Mouse (Mus musculus) hindbrain, postnatal 0 days (tissue): Measurements from ENCODE around the gene Ppp1r3e. TPM values are rescaled to one million over a fixed set of nuclear protein-coding genes. Genes with fewer than 3 reads are reported as not detected.

Source experiments
- ATAC-seq: fragments of 200-750 bp; cut with Nextera tagmentation; 2 replicates; pipeline ENCODE4 v1.8.0; 2017; ENCODE audit warnings: mild to moderate bottlenecking, moderate TSS enrichment, moderate library complexity
- DNase-seq: peaks from one replicate; pipeline ENCODE4 v3.0.0-alpha.2; 2015; ENCODE audit warnings: low spot score
- H3K27ac ChIP-seq: fragments of 300-500 bp; sonication (generic); 2 replicates; pipeline ENCODE4 v1.5.1; 2014; ENCODE audit warnings: mild to moderate bottlenecking
- H3K27me3 ChIP-seq: fragments of 300-500 bp; sonication (generic); 2 replicates; pipeline ENCODE4 v1.6.1; 2014; ENCODE audit warnings: low read length, mixed read lengths; ENCODE audit not compliant: insufficient read depth
- H3K36me3 ChIP-seq: fragments of 300-500 bp; sonication (generic); 2 replicates; pipeline ENCODE4 v1.6.1; 2014; ENCODE audit warnings: low read length, mixed read lengths; ENCODE audit not compliant: insufficient read depth
- H3K4me1 ChIP-seq: fragments of 300-500 bp; sonication (generic); 2 replicates; pipeline ENCODE4 v1.6.1; 2014; ENCODE audit warnings: antibody characterized with exemption, low read length, mixed read lengths; ENCODE audit not compliant: insufficient read depth
- H3K4me2 ChIP-seq: fragments of 300-500 bp; sonication (generic); 2 replicates; pipeline ENCODE4 v1.6.1; 2014; ENCODE audit warnings: low read depth, mild to moderate bottlenecking, low read length, moderate library complexity, mixed read lengths
- H3K4me3 ChIP-seq: fragments of 300-500 bp; sonication (generic); 2 replicates; pipeline ENCODE4 v1.5.1; 2014; ENCODE audit warnings: low read length
- H3K9ac ChIP-seq: fragments of 300-500 bp; sonication (generic); replicated peaks from 2 replicates; pipeline ENCODE4 v1.6.1; 2014; ENCODE audit warnings: mild to moderate bottlenecking, low read length, moderate library complexity, mixed read lengths
- H3K9me3 ChIP-seq: fragments of 300-500 bp; sonication (generic); 2 replicates; pipeline ENCODE4 v1.6.1; 2016; ENCODE audit warnings: low read length, mixed read lengths
- CTCF ChIP-seq: IDR thresholded peaks from 2 replicates; pipeline ENCODE4 v1.5.1; 2016; ENCODE audit warnings: antibody characterized with exemption, control low read depth, low read depth
- WGBS: fragments of 180-500 bp; shearing (Covaris S2); extraction: QIAGEN DNeasy Blood & Tissue Kit; methylation state at CpG from one replicate; pipeline ENCODE4 v1.1.7; 2014; 5-methylcytosine and 5-hydroxymethylcytosine counted together
- polyA plus RNA-seq: library from polyadenylated mRNA; unstranded; fragments of >200 nt; fragmentation: Nextera tagmentation; extraction: Ambion mirVana; gene quantifications from 2 replicates; pipeline ENCODE4 v1.2.1, GENCODE M21; 2015
- total RNA-seq: library from RNA; depleted of rRNA; stranded (reverse); fragments of >200 nt; gene quantifications from 2 replicates; pipeline ENCODE4 v1.2.3, GENCODE M21; 2014

Ppp1r3e gene
- total and polyA plus RNA-seq, 2 experiments from 2014 or later = 4.0 to 21.3 TPM

DNA sequence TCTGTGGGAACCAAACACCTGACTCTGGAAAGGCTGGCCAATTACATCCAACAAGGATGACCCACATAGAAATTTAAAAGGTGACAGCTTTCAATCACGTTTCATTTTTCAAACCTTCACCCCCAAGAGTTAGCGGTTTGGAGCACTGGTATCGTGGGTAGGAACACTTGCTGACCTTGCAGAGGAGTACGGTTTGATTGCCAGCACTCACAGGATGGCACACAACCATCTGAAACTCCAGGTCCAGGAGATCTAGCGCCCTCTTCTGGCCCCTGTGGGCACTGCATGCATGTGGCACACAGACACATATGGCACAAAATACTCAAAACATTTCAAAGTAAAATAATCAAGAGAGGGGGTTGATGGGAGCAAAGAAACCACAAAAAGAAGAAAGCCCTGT lies 10.4 kb downstream of the Ppp1r3e start:
- DNase-seq (no peak), ATAC-seq (no peak)
- H3K9ac ChIP-seq = no peak overlapping the region
- H3K27me3 ChIP-seq = no peaks in the 10 kb centered on the region
- H3K4me2 ChIP-seq = no peak overlapping the region
- no peaks in the 10 kb centered on the region for H3K9me3 ChIP-seq
- no peak overlapping the region for H3K27ac ChIP-seq
- WGBS = 65% methylated on average over 5 of the region's 5 CpGs
- H3K4me1 ChIP-seq = no peaks in the 10 kb centered on the region; the same call in 1 of the 2 replicates
- no peaks in the 10 kb centered on the region for H3K36me3 ChIP-seq
- peak; percentile 54 for TF ChIP-seq CTCF
- H3K4me3 ChIP-seq = no peak overlapping the region

DNA sequence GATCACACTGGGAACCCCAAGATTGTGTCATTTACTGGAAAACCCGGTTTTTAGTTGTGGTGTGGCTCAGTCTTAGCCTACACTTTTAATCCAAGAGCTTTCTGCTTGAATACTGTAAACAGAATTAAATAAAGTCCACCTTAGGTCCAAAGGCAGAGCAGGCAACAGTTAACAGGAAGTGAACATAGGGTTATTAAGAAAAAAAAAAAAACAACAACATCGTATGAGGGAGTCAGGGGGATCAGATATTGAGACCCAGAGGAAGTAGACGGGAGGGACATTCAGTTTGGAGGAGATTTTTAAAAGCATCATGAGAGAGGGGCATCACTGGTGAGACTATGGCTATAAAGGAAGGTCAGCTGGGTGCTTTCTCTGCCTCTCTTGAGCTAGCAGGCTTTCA lies 11.1 kb downstream of the Ppp1r3e start:
- Histone ChIP-seq H3K9ac (no peak overlapping the region), H3K4me1 (no peaks in the 10 kb centered on the region; the same call in 1 of the 2 replicates), H3K27me3 (no peaks in the 10 kb centered on the region), H3K4me2 (no peak overlapping the region), H3K36me3 (no peaks in the 10 kb centered on the region), H3K4me3 (no peak overlapping the region), H3K9me3 (no peaks in the 10 kb centered on the region), H3K27ac (no peak overlapping the region)
- DNase-seq (no peak), ATAC-seq (no peak)
- 72% methylated on average over 3 of the region's 3 CpGs for WGBS
- no peak for TF ChIP-seq CTCF

DNA sequence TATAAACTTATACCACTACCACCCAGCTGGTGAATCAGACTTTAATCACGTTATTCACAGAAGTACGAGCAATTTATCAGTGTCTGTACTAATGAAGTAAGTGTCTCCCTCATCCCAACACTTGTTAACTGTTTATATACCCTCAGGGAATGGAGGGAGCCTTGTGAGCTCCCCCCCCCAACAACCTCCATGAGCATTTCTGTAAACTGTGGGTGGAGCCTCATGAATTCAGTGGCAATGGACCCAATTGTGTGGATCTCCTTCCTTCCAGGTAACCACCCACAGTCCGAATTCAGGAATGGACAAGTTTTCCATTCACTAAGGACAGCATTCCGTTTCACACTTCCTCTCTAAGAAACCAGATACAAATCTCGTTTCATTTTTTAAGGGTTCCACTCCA lies 11.7 kb downstream of the Ppp1r3e start:
- Histone ChIP-seq H3K36me3 (no peaks in the 10 kb centered on the region), H3K4me2 (no peak overlapping the region), H3K9me3 (no peaks in the 10 kb centered on the region), H3K4me1 (no peaks in the 10 kb centered on the region; the same call in 1 of the 2 replicates), H3K27ac (no peak overlapping the region), H3K27me3 (no peaks in the 10 kb centered on the region), H3K9ac (no peak overlapping the region), H3K4me3 (no peak overlapping the region)
- no peak for DNase-seq
- TF ChIP-seq CTCF = no peak
- WGBS = 82% methylated on average over 5 of the region's 5 CpGs
- ATAC-seq = no peak

DNA sequence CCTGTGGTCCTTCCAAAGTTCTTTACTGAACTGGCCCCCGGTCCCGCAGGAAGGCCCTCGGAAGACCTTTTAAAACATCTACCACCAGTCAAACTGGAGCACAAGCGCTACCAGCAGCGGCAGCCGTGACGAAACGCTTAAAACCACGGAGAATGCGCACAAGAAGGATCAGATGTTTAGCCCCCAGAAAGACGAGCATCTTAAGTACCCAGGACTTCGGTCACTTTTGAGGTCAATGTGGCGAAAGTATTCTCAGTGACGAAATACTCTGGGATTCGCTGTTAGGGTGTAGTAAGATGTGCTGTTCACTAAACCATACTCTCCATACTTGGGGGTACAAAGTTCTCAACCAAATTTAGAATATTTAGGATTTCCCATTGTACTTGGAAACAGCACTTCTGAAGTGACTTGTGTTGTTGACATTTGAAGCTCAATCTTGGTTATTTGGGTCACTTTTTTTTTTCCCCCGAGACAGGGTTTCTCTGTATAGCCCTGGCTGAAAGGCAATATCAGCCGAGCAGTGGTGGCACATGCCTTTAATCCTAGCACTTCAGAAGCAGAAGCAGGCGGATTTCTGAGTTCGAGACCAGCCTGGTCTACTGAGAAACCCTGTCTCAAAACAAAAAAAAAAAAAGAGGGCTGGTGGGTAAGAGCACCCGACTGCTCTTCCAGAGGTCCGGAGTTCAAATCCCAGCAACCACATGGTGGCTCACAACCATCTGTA lies 12.9 kb downstream of the Ppp1r3e start:
- Histone ChIP-seq H3K27me3 (no peaks in the 10 kb centered on the region), H3K4me3 (peak overlapping the region; percentile 99), H3K9me3 (no peaks in the 10 kb centered on the region), H3K4me2 (peak overlapping the region; percentile 74), H3K9ac (peak overlapping the region; percentile 88), H3K4me1 (no peaks in the 10 kb centered on the region; the same call in 1 of the 2 replicates), H3K27ac (peak overlapping the region; percentile 83), H3K36me3 (no peaks in the 10 kb centered on the region)
- ATAC-seq (peak; percentile 22; the same call in 1 of the 2 replicates), DNase-seq (no peak)
- no peak for TF ChIP-seq CTCF
- WGBS = 18% methylated on average over 21 of the region's 21 CpGs

DNA sequence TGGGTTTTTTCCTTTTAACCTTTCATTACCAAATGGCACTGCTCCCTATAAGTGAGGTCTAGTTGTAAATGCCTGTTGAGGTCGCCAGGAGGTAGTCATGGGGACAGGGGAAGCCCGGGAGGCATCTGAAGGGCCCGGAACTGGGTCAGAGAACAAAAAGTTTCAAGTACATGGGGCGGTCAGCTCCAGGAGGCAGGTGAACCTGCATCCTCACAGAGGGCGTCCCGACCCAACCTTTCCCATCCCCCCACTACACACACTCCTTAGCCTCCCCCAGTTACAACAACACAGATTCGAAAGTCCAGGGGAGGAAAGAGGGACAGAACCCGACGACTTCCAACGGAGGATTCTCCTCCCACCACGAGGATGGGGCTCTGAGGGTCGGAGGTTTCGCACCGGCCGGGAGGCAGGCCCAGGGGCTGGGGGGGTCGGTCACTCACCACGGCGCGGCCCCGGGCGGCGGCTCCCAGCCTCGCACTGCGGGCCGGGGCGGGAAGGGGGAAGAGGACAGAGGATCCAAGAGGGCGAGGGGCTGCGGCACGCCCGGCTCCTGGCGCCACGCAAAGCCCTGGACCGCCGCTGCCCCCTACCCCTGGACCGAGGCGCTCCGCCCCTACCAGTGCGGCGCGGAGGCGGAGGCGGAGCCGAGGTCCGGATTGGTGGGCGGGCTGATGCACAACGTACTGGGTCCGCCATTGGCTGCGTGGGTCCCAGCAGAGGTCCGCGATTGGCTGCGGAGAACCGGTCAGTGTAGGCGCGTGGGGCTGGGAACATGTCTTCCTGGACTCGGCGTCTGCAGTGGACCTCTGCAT lies 13.6 kb downstream of the Ppp1r3e start:
- H3K4me1 ChIP-seq = no peaks in the 10 kb centered on the region; the same call in 1 of the 2 replicates
- peak overlapping the region; percentile 99 for H3K4me3 ChIP-seq
- peak overlapping the region; percentile 88 for H3K9ac ChIP-seq
- ATAC-seq (peak; percentile 100), DNase-seq (peak; percentile 96)
- H3K4me2 ChIP-seq = peak overlapping the region; percentile 74
- no peaks in the 10 kb centered on the region for H3K9me3 ChIP-seq
- no peaks in the 10 kb centered on the region for H3K36me3 ChIP-seq
- peak overlapping the region; percentile 83 for H3K27ac ChIP-seq
- TF ChIP-seq CTCF = peak; percentile 21; the same call in 1 of the 2 replicates
- no peaks in the 10 kb centered on the region for H3K27me3 ChIP-seq
- WGBS = under 1% methylated on average over 50 of the region's 56 CpGs

DNA sequence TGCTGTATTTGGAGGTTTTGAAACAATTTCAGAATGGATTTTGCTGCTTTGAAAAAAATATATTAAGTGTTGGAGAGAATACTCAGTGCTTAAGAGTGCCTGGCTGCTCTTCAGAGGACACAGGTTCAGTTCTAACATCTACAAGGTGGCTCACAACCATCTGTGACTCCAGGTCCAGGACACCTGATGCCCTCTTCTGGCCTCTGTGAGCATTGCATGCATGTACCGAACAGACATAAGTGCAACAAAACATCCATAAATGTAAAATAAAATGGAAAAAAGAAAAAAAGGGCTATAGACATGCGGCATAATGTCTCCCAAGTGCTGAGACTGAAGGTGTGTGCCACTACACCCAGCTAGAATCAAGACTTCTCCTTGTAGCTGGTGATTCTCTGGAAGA lies 16.8 kb downstream of the Ppp1r3e start:
- H3K9me3 ChIP-seq = no peaks in the 10 kb centered on the region
- no peak overlapping the region for H3K27ac ChIP-seq
- no peak for ATAC-seq
- no peak overlapping the region for H3K4me2 ChIP-seq
- TF ChIP-seq CTCF = peak; percentile 82
- no peaks in the 10 kb centered on the region; the same call in 1 of the 2 replicates for H3K4me1 ChIP-seq
- no peak overlapping the region for H3K4me3 ChIP-seq
- WGBS = 33% methylated on average over 2 of the region's 2 CpGs
- H3K9ac ChIP-seq = no peak overlapping the region
- no peaks in the 10 kb centered on the region for H3K27me3 ChIP-seq
- H3K36me3 ChIP-seq = peaks cover 16% of the 10 kb centered on the region; the same call in 1 of the 2 replicates
- peak; percentile 68 for DNase-seq
